Mouse (Mus musculus) adrenal gland, postnatal 10 days (tissue): ENCODE data around the gene Efna4. TPM values are rescaled to one million over a fixed set of nuclear protein-coding genes. Genes with fewer than 3 reads are reported as not detected.
A peak's percentile ranks its signal among the peaks of the same experiment; 100 is the strongest.

Experiments
- DNase-seq: peaks from one replicate; pipeline ENCODE4 v3.0.0; 2021; ENCODE audit warnings: mixed read lengths
- total RNA-seq, 2 experiments: library from RNA; stranded (reverse); gene quantifications; 2 replicates each; pipeline ENCODE4 v1.2.3; 2021

Gene Efna4
- total RNA-seq, 2 experiments from 2014 or later, result 1.7 to 2.2 TPM

GRCm38 (mm10) chr3:89305105-89305504 lies 32.7 kb downstream of the Efna4 start:
- DNase-seq, result no peak

DNA sequence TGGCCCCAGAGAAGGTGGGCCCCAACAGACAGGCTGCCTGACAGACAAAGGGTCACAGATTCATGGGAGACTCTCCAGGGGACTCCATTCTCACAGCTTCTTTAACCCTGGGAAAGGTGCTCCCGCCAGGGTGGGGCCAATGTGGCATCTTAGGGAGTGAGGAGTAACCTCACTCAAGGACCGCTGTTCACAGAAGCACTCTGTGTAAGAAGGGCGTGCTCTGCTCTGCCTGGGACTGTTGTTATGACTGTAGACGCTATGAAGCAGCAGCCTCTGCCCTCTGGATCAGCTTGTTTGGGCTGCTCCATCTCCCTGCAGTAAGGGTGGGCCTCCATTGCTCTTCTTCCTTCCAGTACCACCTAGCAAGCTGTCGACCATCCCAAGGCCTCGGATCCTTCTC lies 33.4 kb downstream of the Efna4 start:
- DNase-seq, result no peak

GRCm38 (mm10) chr3:89300514-89300913 lies 37.3 kb downstream of the Efna4 start:
- DNase-seq, result no peak

DNA sequence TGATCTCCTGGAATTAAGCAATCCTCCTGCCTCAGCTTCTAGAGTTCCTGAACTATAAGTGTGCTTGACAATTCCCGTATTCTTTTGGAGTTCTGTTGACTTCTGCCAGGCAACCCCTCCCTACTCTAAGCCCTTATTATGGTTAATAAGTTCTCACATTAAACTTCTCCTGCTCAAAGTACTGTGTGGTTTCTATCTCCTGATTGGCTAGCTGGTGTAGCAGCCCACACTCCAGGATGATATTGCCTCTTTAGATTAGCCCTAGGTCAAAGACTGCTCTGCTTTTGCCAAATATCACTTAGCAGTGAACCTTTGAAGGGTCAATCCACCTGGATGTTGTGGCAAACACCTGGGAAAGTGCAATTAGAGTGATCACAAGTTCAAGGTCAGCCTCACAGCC lies 37.8 kb downstream of the Efna4 start:
- no peak for DNase-seq

DNA sequence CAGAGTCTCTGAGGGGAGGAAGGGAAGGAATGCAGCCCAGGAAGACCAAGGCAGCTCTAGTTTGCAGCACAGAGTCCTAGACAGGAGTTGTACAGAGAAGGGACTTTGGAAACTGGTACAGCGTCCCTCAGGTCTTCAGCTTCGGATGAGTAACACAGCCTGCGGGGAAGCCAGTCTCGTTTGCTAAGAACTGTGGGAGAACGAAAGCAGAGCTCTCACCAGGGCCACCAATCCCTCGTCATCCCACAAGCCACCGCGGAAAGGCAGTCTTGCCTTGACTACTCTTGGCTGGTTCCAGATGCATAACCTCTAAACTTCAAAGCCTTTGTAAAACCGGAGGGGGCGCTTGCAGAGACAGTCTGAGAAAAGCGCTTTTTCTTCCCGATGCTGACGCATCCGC lies 38.3 kb downstream of the Efna4 start:
- DNase-seq, result peak; percentile 60

DNA sequence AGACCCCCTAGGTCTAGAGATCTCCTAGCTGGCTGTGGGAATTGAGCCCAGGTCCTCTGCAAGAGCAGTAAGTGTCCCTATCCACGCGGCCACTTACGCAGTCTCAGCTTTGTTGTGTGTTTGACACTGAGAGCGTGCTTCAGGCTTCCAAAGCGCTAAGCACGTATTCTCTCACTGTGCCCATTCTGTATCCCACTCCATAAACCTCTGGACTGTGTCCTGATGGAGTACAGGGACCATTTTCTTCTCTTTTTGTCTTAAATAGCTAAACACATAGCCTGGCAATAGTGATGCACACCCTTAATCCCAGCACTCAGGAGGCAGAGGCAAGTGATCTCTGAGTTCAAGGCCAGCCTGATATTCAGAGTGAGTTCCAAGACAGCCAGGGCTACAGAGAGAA lies 38.9 kb downstream of the Efna4 start:
- no peak for DNase-seq

DNA sequence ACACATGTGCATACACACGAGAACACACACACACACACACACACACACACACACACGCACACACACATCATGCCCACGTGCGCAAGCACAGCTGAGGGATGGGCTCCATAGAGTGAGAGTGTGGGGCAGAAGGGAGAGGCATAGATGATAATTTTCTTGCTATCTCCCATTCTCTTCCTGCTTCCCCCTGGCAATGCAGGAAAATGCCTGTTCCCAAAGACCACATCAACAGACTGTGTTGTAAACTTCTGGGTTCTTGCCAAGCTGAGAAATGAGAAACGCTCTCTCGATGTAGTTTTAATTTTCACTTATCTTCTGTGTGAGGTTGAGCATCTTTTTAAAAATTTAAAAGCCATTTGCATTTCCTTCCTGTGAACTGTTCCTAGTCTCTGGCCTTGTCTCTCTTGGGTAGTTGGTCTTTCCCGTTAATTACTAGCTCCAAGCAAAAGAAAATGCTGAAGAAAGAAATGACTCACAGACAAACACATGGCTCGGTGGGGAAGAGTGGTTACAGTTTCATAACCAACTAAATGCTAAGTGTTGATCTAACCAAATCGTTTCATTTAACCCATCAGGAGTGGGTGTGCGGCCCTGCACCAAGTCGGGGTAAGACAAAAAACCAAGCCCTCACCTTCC lies 40.9 kb downstream of the Efna4 start:
- no peak for DNase-seq

DNA sequence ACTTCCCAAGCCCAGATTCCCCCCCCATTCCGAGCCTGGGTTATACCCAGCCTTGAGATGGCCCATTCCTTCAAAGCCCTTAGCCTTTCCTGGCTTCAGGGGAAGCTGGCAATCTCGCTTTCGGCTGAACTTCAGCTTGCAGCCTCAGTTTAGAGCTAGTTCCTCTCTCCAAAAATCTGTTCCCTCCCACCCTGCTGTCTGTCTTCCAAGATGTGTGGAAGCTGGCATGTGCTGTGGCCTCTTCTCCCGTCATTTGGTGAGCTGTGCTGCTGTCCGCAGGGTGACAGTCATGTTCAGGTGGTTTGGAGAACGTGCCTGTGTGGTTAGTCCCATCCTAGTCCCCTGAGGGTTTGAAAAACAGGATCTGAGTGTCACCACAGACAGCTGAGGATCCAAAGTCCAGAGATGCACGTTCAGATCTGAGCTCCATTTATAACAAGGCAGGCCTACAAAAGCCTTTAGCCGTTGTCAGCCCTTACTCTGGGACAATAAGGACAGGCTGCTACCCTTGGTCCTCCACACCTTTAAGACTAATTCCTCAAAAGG lies 42.1 kb downstream of the Efna4 start:
- no peak for DNase-seq

GRCm38 (mm10) chr3:89294195-89294594 lies 43.6 kb downstream of the Efna4 start:
- no peak for DNase-seq

GRCm38 (mm10) chr3:89293247-89293918 lies 44.4 kb downstream of the Efna4 start:
- DNase-seq, result no peak

GRCm38 (mm10) chr3:89292303-89292702 lies 45.5 kb downstream of the Efna4 start:
- DNase-seq, result no peak

DNA sequence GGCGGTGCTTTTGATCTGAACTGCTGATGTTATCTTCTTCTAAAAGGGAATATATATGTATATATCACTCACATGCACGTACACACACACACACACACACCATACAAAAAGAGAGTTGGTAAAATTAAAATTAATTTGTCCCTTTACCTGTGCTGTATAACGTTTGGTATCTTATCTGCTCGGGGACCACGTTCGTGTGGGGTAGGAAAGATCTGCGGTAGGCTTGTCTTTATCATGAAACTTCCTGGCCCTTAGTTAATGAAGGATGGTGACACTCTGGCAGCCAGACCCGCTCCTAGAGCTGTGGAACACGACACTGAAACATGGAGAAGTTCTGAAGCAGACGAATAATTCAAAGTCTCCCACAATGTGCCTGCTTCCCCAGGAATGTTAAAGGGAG lies 46.0 kb downstream of the Efna4 start:
- no peak for DNase-seq

- DNase-seq, result no peak
Measured at GRCm38 (mm10) chr3:89288503-89288928, 49.3 kb downstream of the Efna4 start.

- DNase-seq, result no peak
Measured at GRCm38 (mm10) chr3:89287286-89287685, 50.5 kb downstream of the Efna4 start.

DNA sequence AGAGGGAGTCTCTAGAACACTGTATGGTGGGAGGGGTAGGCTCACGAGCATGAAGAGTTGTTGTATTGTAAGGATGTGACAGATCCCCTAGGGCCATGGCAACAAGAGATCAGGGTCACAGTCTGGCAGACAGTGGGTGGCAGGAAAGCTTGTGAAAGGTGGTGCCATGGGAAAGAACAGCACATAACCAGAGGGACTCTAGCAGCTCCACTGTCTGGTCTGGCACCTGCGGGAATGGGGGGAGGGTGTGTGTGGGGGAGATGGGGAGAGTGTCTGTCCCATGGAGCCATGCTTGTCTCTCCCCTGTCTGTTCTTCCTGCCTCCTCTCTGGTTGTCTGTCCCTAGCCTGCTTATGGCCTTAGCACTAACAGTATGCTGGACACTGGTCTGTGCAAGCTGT lies 52.3 kb downstream of the Efna4 start:
- no peak for DNase-seq

DNA sequence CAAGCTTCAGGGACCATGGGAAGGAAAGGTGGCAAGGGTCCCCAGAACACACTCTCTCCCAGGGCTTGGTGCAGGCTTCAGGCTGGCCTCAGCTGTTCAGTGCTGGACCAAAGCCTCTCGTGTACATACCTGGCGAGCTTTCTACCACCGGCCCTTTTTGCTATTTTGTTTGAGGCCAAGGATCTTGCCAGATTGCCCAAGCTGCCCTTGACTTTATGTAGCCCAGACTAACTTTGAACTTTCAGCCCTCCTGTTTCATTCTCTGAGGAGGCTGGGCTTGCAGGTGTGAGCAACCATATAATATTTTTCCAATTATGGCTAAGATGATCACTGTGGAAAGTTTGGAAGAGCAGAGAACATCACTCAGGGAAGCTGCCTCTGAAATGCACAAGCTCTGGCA lies 53.6 kb downstream of the Efna4 start:
- no peak for DNase-seq

Other genes with a start within 250 kb of the Efna4 start
- 10 to 100 TPM; 19.2 to 23.2 TPM for gene Rusc1, start 244.7 kb downstream of the Efna4 start, total RNA-seq
- gene Gm43738, start 236.9 kb downstream of the Efna4 start, total RNA-seq, result not detected
- gene Fdps, start 236.1 kb downstream of the Efna4 start, total RNA-seq, result 10 to 100 TPM; 56.9 to 70.2 TPM
- gene Pklr, start 201.9 kb downstream of the Efna4 start, total RNA-seq, result 10 to 100 TPM; 15.2 to 41.1 TPM
- 1 to 10 TPM; 2.2 to 5.7 TPM for gene Hcn3, start 177.8 kb downstream of the Efna4 start, total RNA-seq
- 10 to 100 TPM; 42.0 to 65.6 TPM for gene Clk2, start 173.2 kb downstream of the Efna4 start, total RNA-seq
- 10 to 100 TPM; 67.9 to 72.7 TPM for gene Scamp3, start 160.6 kb downstream of the Efna4 start, total RNA-seq
- 10 to 100 TPM; 16.2 to 24.8 TPM for gene Fam189b, start 154.9 kb downstream of the Efna4 start, total RNA-seq
- 10 to 100 TPM; 47.8 to 48.1 TPM for gene Gba, start 135.1 kb downstream of the Efna4 start, total RNA-seq
- 10 to 100 TPM; 21.8 to 22.6 TPM for gene Thbs3, start 122.8 kb downstream of the Efna4 start, total RNA-seq
- gene Mtx1, start 110.9 kb downstream of the Efna4 start, total RNA-seq, result 100 to 1,000 TPM; 176 to 198 TPM
- under 1 TPM; 0.51 to 0.55 TPM for gene Muc1, start 109.0 kb downstream of the Efna4 start, total RNA-seq
- gene Krtcap2, start 92.1 kb downstream of the Efna4 start, total RNA-seq, result 100 to 1,000 TPM; 109 to 116 TPM
- gene Trim46, start 91.7 kb downstream of the Efna4 start, total RNA-seq, result 1 to 10 TPM; 2.0 to 4.2 TPM
- gene Dpm3, start 78.7 kb downstream of the Efna4 start, total RNA-seq, result 100 to 1,000 TPM; 115 to 122 TPM
- gene Slc50a1, start 67.5 kb downstream of the Efna4 start, total RNA-seq, result 10 to 100 TPM; 46.7 to 53.1 TPM
- gene Efna1, start 56.9 kb downstream of the Efna4 start, total RNA-seq, result 10 to 100 TPM; 25.0 to 34.3 TPM
- under 1 TPM; 0.51 to 0.73 TPM for gene Efna3, start 15.1 kb downstream of the Efna4 start, total RNA-seq
- gene Adam15, start 12.0 kb upstream of the Efna4 start, total RNA-seq, result 10 to 100 TPM; 62.8 to 68.9 TPM
- gene Dcst2, start 23.9 kb upstream of the Efna4 start, total RNA-seq, result under 1 TPM; 0.48 to 0.82 TPM
- gene Dcst1, start 27.2 kb upstream of the Efna4 start, total RNA-seq, result under 1 TPM in 1 of 2 experiments, not detected in 1; 0.45 TPM
- 10 to 100 TPM; 62.3 to 62.4 TPM for gene Zbtb7b, start 56.7 kb upstream of the Efna4 start, total RNA-seq
- under 1 TPM in 1 of 2 experiments, not detected in 1; 0.24 TPM for gene Lenep, start 64.8 kb upstream of the Efna4 start, total RNA-seq
- gene Flad1, start 73.8 kb upstream of the Efna4 start, total RNA-seq, result 10 to 100 TPM; 49.4 to 54.6 TPM
- gene Cks1b, start 80.4 kb upstream of the Efna4 start, total RNA-seq, result 10 to 100 TPM; 39.8 to 43.2 TPM
- 100 to 1,000 TPM in 1 of 2 experiments, 10 to 100 TPM in 1; 94.4 to 108 TPM for gene Shc1, start 80.4 kb upstream of the Efna4 start, total RNA-seq
- 10 to 100 TPM; 34.2 to 36.9 TPM for gene Pygo2, start 92.2 kb upstream of the Efna4 start, total RNA-seq
- 10 to 100 TPM; 46.0 to 62.1 TPM for gene Pbxip1, start 98.7 kb upstream of the Efna4 start, total RNA-seq
- 10 to 100 TPM; 15.3 to 17.1 TPM for gene Pmvk, start 116.5 kb upstream of the Efna4 start, total RNA-seq
- 1 to 10 TPM; 4.3 to 6.3 TPM for gene Kcnn3, start 182.1 kb upstream of the Efna4 start, total RNA-seq